Mouse (Mus musculus) E14TG2a.4 (cell line): ENCODE measurements at regions not wholly inside any gene's neighbourhood (a gene's known extent, or its start where the extent isn't known, plus 50 kb on each side); places are given as distances from the start of the nearest gene placed in this dataset.

ENCODE experiments used
- H3K27me3 ChIP-seq: 2 replicates; pipeline ENCODE4 v1.6.1; 2014; ENCODE audit warnings: low read length, control low read depth; ENCODE audit not compliant: insufficient read depth
- H3K36me3 ChIP-seq: 2 replicates; pipeline ENCODE4 v1.6.1; 2014; ENCODE audit warnings: low read length, control low read depth; ENCODE audit not compliant: insufficient read depth
- H3K4me1 ChIP-seq: replicated peaks from 2 replicates; pipeline ENCODE4 v1.6.1; 2014; ENCODE audit warnings: low read depth, low read length, control low read depth
- H3K4me3 ChIP-seq: replicated peaks from 2 replicates; pipeline ENCODE4 v1.5.1; 2014; ENCODE audit warnings: mild to moderate bottlenecking, low read length
- H3K9me3 ChIP-seq: 2 replicates; pipeline ENCODE4 v1.6.1; 2014; ENCODE audit warnings: low read length, control low read depth
- CTCF ChIP-seq: conservative IDR thresholded peaks from 2 replicates; pipeline ENCODE4 v1.5.1; 2014; ENCODE audit warnings: low read length
- NANOG ChIP-seq: IDR thresholded peaks from 2 replicates; pipeline ENCODE4 v1.6.1; 2014; ENCODE audit warnings: borderline replicate concordance, low read length, mixed read lengths
- POU5F1 ChIP-seq: IDR thresholded peaks from 2 replicates; pipeline ENCODE4 v1.6.1; 2014; ENCODE audit warnings: low read length, borderline replicate concordance

- H3K9me3 ChIP-seq: no peaks in the 10 kb centered on the region
These were observed 68.9 kb downstream of the Tbx3 start for GRCm38 (mm10) chr5:119739386-119739785.

GRCm38 (mm10) chr5:119741116-119741515 is 70.6 kb downstream of the Tbx3 start:
- Histone ChIP-seq H3K4me1 (peaks cover 29% of the 10 kb centered on the region), H3K9me3 (no peaks in the 10 kb centered on the region), H3K27me3 (no peaks in the 10 kb centered on the region), H3K36me3 (no peaks in the 10 kb centered on the region), H3K4me3 (no peak overlapping the region)
- peak; percentile 96 for TF ChIP-seq CTCF
- no peak for TF ChIP-seq POU5F1
- TF ChIP-seq NANOG: no peak

More at GRCm38 (mm10) chr5:119739386-119739785, 68.9 kb downstream of the Tbx3 start:
- Histone ChIP-seq H3K4me3 (no peak overlapping the region), H3K27me3 (no peaks in the 10 kb centered on the region), H3K36me3 (no peaks in the 10 kb centered on the region), H3K4me1 (peaks cover 45% of the 10 kb centered on the region)
- TF ChIP-seq CTCF: peak; percentile 60
- no peak for TF ChIP-seq NANOG

- peaks cover 16% of the 10 kb centered on the region for H3K27me3 ChIP-seq
- peaks cover 34% of the 10 kb centered on the region for H3K4me1 ChIP-seq
- no peaks in the 10 kb centered on the region for H3K9me3 ChIP-seq
- no peak for TF ChIP-seq POU5F1
- TF ChIP-seq NANOG: no peak
- TF ChIP-seq CTCF: no peak
- no peaks in the 10 kb centered on the region for H3K36me3 ChIP-seq
- peak overlapping the region; percentile 41 for H3K4me3 ChIP-seq
These were observed 73.3 kb downstream of the Tbx3 start for GRCm38 (mm10) chr5:119743733-119744132.

DNA sequence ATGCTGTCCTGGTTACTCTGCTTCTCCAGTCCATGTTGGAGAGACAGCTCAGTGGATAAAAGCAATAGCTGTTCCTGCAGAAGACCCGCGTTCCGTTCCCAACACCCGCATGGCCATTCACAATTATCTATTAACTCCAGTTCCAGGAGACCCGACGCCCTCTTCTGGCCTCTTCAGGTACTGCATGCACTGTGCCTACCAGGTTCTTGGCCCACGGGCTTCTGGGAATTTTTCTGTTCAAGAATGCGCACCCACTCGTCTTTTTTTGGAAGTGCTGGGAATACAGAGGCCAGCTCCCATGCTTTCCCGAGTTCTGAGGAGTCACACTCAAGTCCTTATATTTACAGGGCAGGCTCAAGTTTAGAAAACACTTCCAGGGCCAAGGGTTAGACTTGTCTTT is 76.6 kb downstream of the Tbx3 start:
- no peaks in the 10 kb centered on the region for H3K36me3 ChIP-seq
- H3K4me3 ChIP-seq: no peak overlapping the region
- no peaks in the 10 kb centered on the region for H3K9me3 ChIP-seq
- peaks cover 36% of the 10 kb centered on the region for H3K4me1 ChIP-seq
- no peak for TF ChIP-seq NANOG
- peak; percentile 81 for TF ChIP-seq CTCF
- peaks cover 40% of the 10 kb centered on the region for H3K27me3 ChIP-seq

- H3K4me3 ChIP-seq: peak overlapping the region; percentile 56
- no peaks in the 10 kb centered on the region for H3K9me3 ChIP-seq
- peaks cover 49% of the 10 kb centered on the region for H3K27me3 ChIP-seq
- TF ChIP-seq CTCF: no peak
- no peak for TF ChIP-seq POU5F1
- TF ChIP-seq NANOG: no peak
- H3K4me1 ChIP-seq: peaks cover 33% of the 10 kb centered on the region
- no peaks in the 10 kb centered on the region for H3K36me3 ChIP-seq
These were observed 78.2 kb downstream of the Tbx3 start for GRCm38 (mm10) chr5:119748667-119749066.

DNA sequence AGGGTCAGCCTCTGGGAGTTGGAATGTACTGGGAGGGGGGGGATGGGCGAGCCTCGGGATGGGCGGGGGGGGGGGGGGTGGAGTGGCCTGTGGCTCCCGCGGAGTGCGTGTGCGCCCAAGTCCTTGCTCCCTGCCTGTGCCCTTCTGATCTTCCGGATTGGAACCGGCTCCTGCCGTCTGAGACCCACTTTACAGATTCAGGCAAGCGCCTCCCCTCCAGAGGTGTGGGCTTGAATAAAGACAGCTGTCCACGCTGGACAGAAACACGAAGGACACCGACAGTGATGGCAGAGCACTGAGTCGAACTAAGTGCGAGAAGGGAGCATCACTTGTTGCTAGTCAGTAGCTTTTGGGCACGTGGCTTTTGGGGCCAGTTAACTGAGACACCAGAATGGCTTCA is 78.7 kb downstream of the Tbx3 start:
- no peaks in the 10 kb centered on the region for H3K36me3 ChIP-seq

DNA sequence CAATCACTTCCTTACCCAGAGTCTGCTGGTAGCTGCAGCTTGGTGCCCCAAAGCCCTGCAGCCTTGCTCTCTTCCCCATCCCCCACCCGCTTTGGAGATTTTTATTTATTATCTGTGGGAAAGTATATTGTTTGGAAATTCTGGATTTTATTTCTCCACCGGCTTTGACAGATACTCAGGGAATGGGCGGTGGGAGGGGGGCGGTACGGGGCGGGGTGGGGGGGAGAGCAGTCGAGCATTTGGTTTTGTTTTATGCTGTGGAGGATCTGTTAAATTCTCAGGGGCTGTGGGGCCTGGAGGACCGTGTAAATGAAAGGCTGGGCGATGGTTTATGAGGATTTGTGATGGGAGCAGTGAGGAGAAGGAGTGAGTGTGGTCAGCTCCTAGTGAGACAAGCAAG is 76.7 kb upstream of the Tbx5 start:
- H3K4me3 ChIP-seq: no peak overlapping the region
- no peaks in the 10 kb centered on the region for H3K4me1 ChIP-seq
- H3K36me3 ChIP-seq: no peaks in the 10 kb centered on the region
- no peak for TF ChIP-seq CTCF
- TF ChIP-seq POU5F1: no peak
- TF ChIP-seq NANOG: no peak
- H3K9me3 ChIP-seq: no peaks in the 10 kb centered on the region
- H3K27me3 ChIP-seq: peaks cover 28% of the 10 kb centered on the region

More for the DNA sequence above, 78.7 kb downstream of the Tbx3 start:
- TF ChIP-seq NANOG (no peak), POU5F1 (no peak), CTCF (no peak)
- peaks cover 28% of the 10 kb centered on the region for H3K4me1 ChIP-seq
- peaks cover 52% of the 10 kb centered on the region for H3K27me3 ChIP-seq
- H3K9me3 ChIP-seq: no peaks in the 10 kb centered on the region
- H3K4me3 ChIP-seq: 0 out of 2 replicates have a peak overlapping the region, but pooled peaks have one; percentile 43

DNA sequence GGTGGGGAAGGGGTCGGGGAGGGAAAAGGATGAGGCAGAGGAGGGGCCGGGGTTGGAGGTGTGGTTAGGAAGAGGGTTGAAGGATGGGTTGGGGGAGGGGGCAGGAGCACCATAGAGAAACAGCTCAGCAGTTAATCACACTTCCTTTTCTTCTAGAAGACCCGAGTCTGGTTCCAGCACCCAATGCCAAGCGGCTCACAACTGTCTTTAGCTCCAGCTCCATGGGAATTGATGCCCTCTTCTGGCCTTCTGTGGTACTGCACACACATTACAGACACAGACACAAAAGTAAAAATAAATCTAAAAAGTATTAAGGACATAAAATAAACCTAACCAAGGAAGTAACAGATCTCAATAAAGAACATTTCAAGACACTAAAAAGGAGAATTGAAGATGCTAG is 73.6 kb upstream of the Tbx5 start:
- Histone ChIP-seq H3K9me3 (no peaks in the 10 kb centered on the region), H3K4me3 (no peak overlapping the region), H3K36me3 (no peaks in the 10 kb centered on the region), H3K4me1 (no peaks in the 10 kb centered on the region), H3K27me3 (peaks cover 10% of the 10 kb centered on the region)
- TF ChIP-seq POU5F1 (no peak), NANOG (no peak), CTCF (peak; percentile 83)

DNA sequence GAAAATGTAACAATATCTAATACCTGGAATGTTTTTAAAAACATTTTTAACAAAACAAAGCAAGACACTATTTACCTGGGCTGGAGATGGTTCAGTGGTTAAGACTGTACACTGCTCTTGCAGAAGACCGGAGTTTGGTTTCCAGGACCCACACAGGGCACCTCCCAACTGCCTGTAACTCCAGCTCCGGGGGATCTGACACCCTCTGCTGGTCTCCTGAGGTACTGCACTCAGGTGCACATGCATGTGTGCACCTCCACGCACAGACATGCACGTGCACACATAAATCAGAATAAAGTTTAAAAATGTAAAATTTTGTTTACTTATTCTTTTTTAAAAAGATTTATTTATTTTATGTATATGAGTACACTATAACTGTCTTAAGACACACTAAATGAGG is 70.4 kb upstream of the Tbx5 start:
- Histone ChIP-seq H3K4me1 (peaks cover 9% of the 10 kb centered on the region), H3K4me3 (no peak overlapping the region), H3K9me3 (no peaks in the 10 kb centered on the region), H3K36me3 (no peaks in the 10 kb centered on the region), H3K27me3 (peaks cover 27% of the 10 kb centered on the region)
- no peak for TF ChIP-seq POU5F1
- peak; percentile 93 for TF ChIP-seq CTCF
